Comparison of ENCODE assay signal across 9 mouse cellular contexts in genomic region chr11:83439426-83440060, GRCm38 (mm10). TPM values are rescaled to one million over a fixed set of nuclear protein-coding genes. Genes with fewer than 3 reads are reported as not detected.
DNase-seq lines count a peak whose midpoint lies in the region; ATAC-seq and TF ChIP-seq lines count a peak whose summit lies in the region.
"Had no signal": no experiment of that assay in that cellular context is flagged by ENCODE, and none has a peak within 500 bp of the region (broad histone marks: within the 10 kb centered on the region; RNA-seq: fewer than 3 reads in every experiment).

No protein-coding gene starts in this region.

- peak overlapping the region; percentile 86 for H3K4me3 ChIP-seq in gastrocnemius, adult 2 months
- H3K4me3 ChIP-seq in hindbrain, embryonic 11.5 days (ENCODE audit: low read depth, low read length): peak overlapping the region; percentile 47; the same call in 1 of the 2 replicates

- no peak for DNase-seq in gastrocnemius, adult 2 months
- DNase-seq in gastrocnemius, postnatal 4 days (ENCODE audit: low spot score in 2 of 2): no peak
- peak; percentile 23 for DNase-seq in A20 (ENCODE audit: low read depth, low spot score)
- no peak for DNase-seq in hindbrain, embryonic 11.5 days (ENCODE audit: low spot score)
- no peak for DNase-seq in embryo, embryonic 10 days (ENCODE audit: low spot score)
- DNase-seq in right cerebral cortex, postnatal 4 days: no peak
- no peak for DNase-seq in cerebellum, adult 8-10 months

- H3K4me2 ChIP-seq in hindbrain, embryonic 11.5 days (replicated peaks; ENCODE audit: low read depth, low read length): peak overlapping the region; percentile 81

- H3K36me3 ChIP-seq in hindbrain, embryonic 11.5 days (ENCODE audit: control insufficient read depth, insufficient read depth, low read length): no peaks in the 10 kb centered on the region

- peaks cover 35% of the 10 kb centered on the region for H3K27me3 ChIP-seq in hindbrain, embryonic 11.5 days (ENCODE audit: control insufficient read depth, insufficient read depth, low read length)

- no peak for ATAC-seq in hindbrain, embryonic 11.5 days (ENCODE audit: low FRiP score)
- peak; percentile 34 for ATAC-seq in megakaryocyte, adult 5-6 weeks (ENCODE audit: poor library complexity, severe bottlenecking)

- no peak overlapping the region for H3K9ac ChIP-seq in hindbrain, embryonic 11.5 days (ENCODE audit: low read depth, low read length)

- intact Hi-C loops in gastrocnemius, adult 2 months (cut with DNase I): loop anchor here (1.0 kb wide), 1 partner anchor 33 kb away; no protein-coding TSS in a partner anchor

- WGBS in hindbrain, embryonic 11.5 days: 41% methylated on average over 10 of the region's 11 CpGs

- H3K9me3 ChIP-seq in hindbrain, embryonic 11.5 days (ENCODE audit: control insufficient read depth, low read length): no peaks in the 10 kb centered on the region

- H3K27ac ChIP-seq in gastrocnemius, adult 2 months: no peak overlapping the region
- H3K27ac ChIP-seq in hindbrain, embryonic 11.5 days (ENCODE audit: low read depth, low read length): no peak overlapping the region

- no peaks in the 10 kb centered on the region; the same call in 1 of the 2 replicates for H3K4me1 ChIP-seq in hindbrain, embryonic 11.5 days (replicated peaks; ENCODE audit: control insufficient read depth, insufficient read depth, low read length)

- no peak for TF ChIP-seq CTCF in gastrocnemius, adult 2 months (IDR thresholded peaks at IDR 0.05)

RNA-seq across cellular contexts. Expression of gene 1700020L24Rik, which starts 2.1 kb away (rescaled TPM):
- not detected for total RNA-seq in gastrocnemius, adult 2 months (2021)
- not detected for total RNA-seq in gastrocnemius, postnatal 4 days (2021)
- 0.80 and 0.83 TPM in 2 replicates for polyA plus RNA-seq in hindbrain, embryonic 11.5 days (2014; fragmentation: Nextera tagmentation; extraction: Ambion mirVana)
- 19.7 and 21.4 TPM in 2 replicates for total RNA-seq in megakaryocyte, adult 5-6 weeks (2015)
- total RNA-seq in megakaryocyte, adult 5-6 weeks (2017): 44.8 and 55.4 TPM in 2 replicates

RNA-seq across cellular contexts. Expression of gene Gas2l2, which starts 10.3 kb away (rescaled TPM):
- not detected for total RNA-seq in gastrocnemius, adult 2 months (2021)
- total RNA-seq in gastrocnemius, postnatal 4 days (2021): under 1 TPM; 0.15 to 0.34 TPM
- 0.19 and 0.43 TPM in 2 replicates for polyA plus RNA-seq in hindbrain, embryonic 11.5 days (2014; fragmentation: Nextera tagmentation; extraction: Ambion mirVana)
- total RNA-seq in megakaryocyte, adult 5-6 weeks (2015): not detected in 2 replicates
- not detected in 2 replicates for total RNA-seq in megakaryocyte, adult 5-6 weeks (2017)
- polyA plus RNA-seq: C2C12 had no signal

RNA-seq across cellular contexts. Expression of gene Mmp28, which starts 23.3 kb away (rescaled TPM):
- total RNA-seq in gastrocnemius, adult 2 months (2021): 1 to 10 TPM; 1.9 to 3.2 TPM
- 1 to 10 TPM; 4.7 to 5.4 TPM for total RNA-seq in gastrocnemius, postnatal 4 days (2021)
- 2.8 and 3.1 TPM in 2 replicates for polyA plus RNA-seq in hindbrain, embryonic 11.5 days (2014; fragmentation: Nextera tagmentation; extraction: Ambion mirVana)
- 6.2 and 8.9 TPM in 2 replicates for total RNA-seq in megakaryocyte, adult 5-6 weeks (2015)
- total RNA-seq in megakaryocyte, adult 5-6 weeks (2017): 3.0 and 4.1 TPM in 2 replicates

RNA-seq across cellular contexts. Expression of gene Rasl10b, which starts 30.6 kb away (rescaled TPM):
- total RNA-seq in gastrocnemius, adult 2 months (2021): under 1 TPM; 0.36 to 0.50 TPM
- total RNA-seq in gastrocnemius, postnatal 4 days (2021): 1 to 10 TPM; 1.8 to 2.6 TPM
- polyA plus RNA-seq in hindbrain, embryonic 11.5 days (2014; fragmentation: Nextera tagmentation; extraction: Ambion mirVana): 4.2 TPM in 2 replicates
- not detected in 2 replicates for total RNA-seq in megakaryocyte, adult 5-6 weeks (2015)
- total RNA-seq in megakaryocyte, adult 5-6 weeks (2017): not detected in 2 replicates

RNA-seq across cellular contexts. Expression of gene Taf15, which starts 33.3 kb away (rescaled TPM):
- 10 to 100 TPM; 27.1 to 30.5 TPM for total RNA-seq in gastrocnemius, adult 2 months (2021)
- total RNA-seq in gastrocnemius, postnatal 4 days (2021): 10 to 100 TPM; 34.6 to 40.1 TPM
- polyA plus RNA-seq in hindbrain, embryonic 11.5 days (2014; fragmentation: Nextera tagmentation; extraction: Ambion mirVana): 7.3 and 26.6 TPM in 2 replicates
- 44.8 and 54.0 TPM in 2 replicates for total RNA-seq in megakaryocyte, adult 5-6 weeks (2015)
- 37.4 and 39.2 TPM in 2 replicates for total RNA-seq in megakaryocyte, adult 5-6 weeks (2017)

Comparison
In these comparisons a context has a peak if more than half of its experiments do, and no peak if none do; other contexts are left out.
1. RNA of gene 1700020L24Rik, which starts 2.1 kb away (total RNA-seq): 19.7 to 55.4 TPM in megakaryocyte, adult 5-6 weeks; not detected in gastrocnemius, postnatal 4 days and not detected in gastrocnemius, adult 2 months; every median in the first group is over 10 times any median in the second.